Mouse (Mus musculus) right cerebral cortex, postnatal 36 days (tissue): ENCODE data around the gene Camta1.

Source experiments
- DNase-seq, 2 experiments: peaks; one replicate each; pipeline ENCODE4 v3.0.0; 2022; ENCODE audit warnings: low spot score in 2 of 2, mixed read lengths in 1 of 2

Gene Camta1

GRCm38 (mm10) chr4:151001397-151001796, 860.3 kb downstream of the Camta1 start:
- DNase-seq, result no peak

- DNase-seq, result no peak
These were observed 863.0 kb downstream of the Camta1 start for GRCm38 (mm10) chr4:150998626-150999025.

- no peak for DNase-seq
These were observed 864.9 kb downstream of the Camta1 start, which contains the start of gene Uts2 for GRCm38 (mm10) chr4:150996797-150997196. Gene Uts2, plus strand, starts transcription at chr4:150997097.

GRCm38 (mm10) chr4:150990148-150990547, 871.5 kb downstream of the Camta1 start:
- no peak for DNase-seq

GRCm38 (mm10) chr4:150980153-150980552, 881.5 kb downstream of the Camta1 start:
- DNase-seq, result no peak

- DNase-seq, result no peak
These were observed 882.2 kb downstream of the Camta1 start for GRCm38 (mm10) chr4:150979455-150979854.

- DNase-seq, result no peak
These were observed 883.3 kb downstream of the Camta1 start for GRCm38 (mm10) chr4:150978156-150978910.

- DNase-seq, result no peak
These were observed 886.5 kb downstream of the Camta1 start for GRCm38 (mm10) chr4:150975145-150975544.

GRCm38 (mm10) chr4:150973264-150973663, 888.4 kb downstream of the Camta1 start:
- no peak for DNase-seq

- DNase-seq, result no peak
These were observed 892.7 kb downstream of the Camta1 start for GRCm38 (mm10) chr4:150968956-150969355.

- peak in 1 of 2 experiments; percentile 27 for DNase-seq
These were observed 895.1 kb downstream of the Camta1 start for GRCm38 (mm10) chr4:150966556-150966955.

GRCm38 (mm10) chr4:150965555-150965951, 896.1 kb downstream of the Camta1 start:
- no peak for DNase-seq

GRCm38 (mm10) chr4:150964635-150965554, 896.8 kb downstream of the Camta1 start:
- peak; percentile 69 to 77 for DNase-seq

- no peak for DNase-seq
These were observed 898.0 kb downstream of the Camta1 start for GRCm38 (mm10) chr4:150963711-150964110.

GRCm38 (mm10) chr4:150962231-150962630, 899.4 kb downstream of the Camta1 start:
- DNase-seq, result no peak

- DNase-seq, result no peak
These were observed 903.1 kb downstream of the Camta1 start for GRCm38 (mm10) chr4:150958536-150958935.

GRCm38 (mm10) chr4:150957106-150957458, 904.6 kb downstream of the Camta1 start:
- no peak for DNase-seq

GRCm38 (mm10) chr4:150956369-150957105, 905.1 kb downstream of the Camta1 start:
- no peak for DNase-seq

- DNase-seq, result no peak
These were observed 910.7 kb downstream of the Camta1 start for GRCm38 (mm10) chr4:150950972-150951371.

- no peak for DNase-seq
These were observed 917.0 kb downstream of the Camta1 start for GRCm38 (mm10) chr4:150944707-150945106.

GRCm38 (mm10) chr4:150939991-150940651, 921.6 kb downstream of the Camta1 start:
- no peak for DNase-seq
